Mouse (Mus musculus) ES-E14 (cell line): Measurements from ENCODE around the gene Cdh24.

Experiments used
- ZC3H11A ChIP-seq: IDR thresholded peaks from 2 replicates; pipeline ENCODE4 v1.6.1; 2012; ENCODE audit warnings: low read depth, mild to moderate bottlenecking, inconsistent platforms, low read length, borderline replicate concordance
- ZNF384 ChIP-seq: IDR thresholded peaks from 2 replicates; pipeline ENCODE4 v1.6.1; 2012; ENCODE audit warnings: low read depth, low read length, inconsistent platforms

- TF ChIP-seq ZNF384 = no peak
- no peak for TF ChIP-seq ZC3H11A
Measured at GRCm38 (mm10) chr14:54617152-54617896, 23.8 kb downstream of the Cdh24 start.
